Mouse (Mus musculus): ENCODE data around the gene Atp8b2. TPM values are rescaled to one million over a fixed set of nuclear protein-coding genes. Genes with fewer than 3 reads are reported as not detected.

Gene Atp8b2
- 63.0 and 83.5 TPM in 2 replicates for total RNA-seq (2014; rRNA removed)
- 9.8 and 10.9 TPM in 2 replicates for polyA plus RNA-seq (2015; fragmentation: Nextera tagmentation; extraction: Ambion mirVana)

DNA sequence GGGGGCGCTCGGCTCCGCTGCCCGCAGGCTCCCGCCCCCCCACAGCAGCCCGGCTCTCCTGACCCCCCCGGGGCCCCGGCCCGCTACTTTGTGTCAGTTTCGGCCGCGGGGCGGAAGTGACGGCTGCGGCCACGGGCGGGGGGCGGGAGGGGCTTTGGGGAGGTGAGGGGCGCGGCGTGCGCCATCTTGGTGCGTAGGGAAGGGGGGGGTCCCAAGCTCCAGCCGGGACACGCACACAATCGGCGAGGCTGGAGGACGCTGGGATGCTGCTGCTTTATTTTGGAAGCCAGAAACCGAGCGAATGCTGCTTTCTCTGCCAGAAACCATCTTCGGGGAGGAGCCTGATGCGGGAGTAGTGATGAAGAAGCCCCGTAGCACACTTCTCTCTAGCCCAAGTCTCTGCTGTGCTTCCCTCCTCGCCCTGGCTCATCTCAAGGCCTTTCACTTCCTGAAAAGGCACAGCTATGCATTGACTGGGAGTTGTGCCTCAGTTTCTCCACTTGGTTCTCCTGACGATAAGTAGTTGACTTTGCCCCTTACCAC is at the start of gene Atp8b2:
Gene Atp8b2 (minus strand): TSS at position 288 of the 543 bp plus-strand sequence.
- DNase-seq (ENCODE audit: low spot score) (peak; percentile 89), ATAC-seq (peak; percentile 69)
- peak within 1 kb of the TSS; percentile 94 for H3K27ac ChIP-seq
- H3K4me3 ChIP-seq (ENCODE audit: low read length): peak within 1 kb of the TSS; percentile 96
- under 1% methylated on average over 28 of the region's 35 CpGs for WGBS
- peak within 1 kb of the TSS; percentile 93 for H3K9ac ChIP-seq (replicated peaks; ENCODE audit: low read length)
- TF ChIP-seq CTCF (IDR thresholded peaks at IDR 0.05; ENCODE audit: low read depth): no peak
- peaks cover 2% of the 10 kb centered on the region; the same call in 1 of the 2 replicates for H3K36me3 ChIP-seq (ENCODE audit: insufficient read depth, low read length)
- no peaks in the 10 kb centered on the region for H3K9me3 ChIP-seq (ENCODE audit: low read length)
- H3K4me2 ChIP-seq (ENCODE audit: low read depth, low read length): peak within 1 kb of the TSS; percentile 73
- peaks cover 30% of the 10 kb centered on the region for H3K4me1 ChIP-seq (ENCODE audit: insufficient read depth, low read length)
- no peaks in the 10 kb centered on the region for H3K27me3 ChIP-seq (ENCODE audit: insufficient read depth, low read length)

DNA sequence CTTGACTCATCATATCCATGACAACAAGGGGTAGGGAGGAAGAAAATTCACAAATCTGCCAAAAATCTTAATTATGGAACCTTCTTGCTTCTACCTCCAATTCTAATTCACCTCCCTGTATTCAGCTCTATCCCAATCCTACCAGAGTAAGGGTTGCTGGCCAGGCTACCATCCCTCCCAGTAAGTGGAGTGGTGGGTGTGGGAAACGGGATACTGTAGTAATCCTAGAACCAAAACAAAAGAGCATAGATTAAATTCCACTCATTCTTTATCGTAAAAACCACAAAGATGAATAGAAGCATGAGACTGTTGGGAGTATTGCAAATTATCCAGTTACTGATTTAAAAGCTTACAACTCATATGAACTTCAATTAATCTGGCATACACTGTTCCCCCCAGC is 47.0 kb upstream of the Atp8b2 start:
- H3K4me2 ChIP-seq (ENCODE audit: low read depth, low read length): no peak overlapping the region
- peaks cover 86% of the 10 kb centered on the region for H3K36me3 ChIP-seq (ENCODE audit: insufficient read depth, low read length)
- H3K9me3 ChIP-seq (ENCODE audit: low read length): no peaks in the 10 kb centered on the region
- TF ChIP-seq CTCF (IDR thresholded peaks at IDR 0.05; ENCODE audit: low read depth): no peak
- DNase-seq (ENCODE audit: low spot score) (no peak), ATAC-seq (no peak)
- H3K27ac ChIP-seq: no peak overlapping the region
- H3K27me3 ChIP-seq (ENCODE audit: insufficient read depth, low read length): no peaks in the 10 kb centered on the region
- H3K4me3 ChIP-seq (ENCODE audit: low read length): no peak overlapping the region
- WGBS: 88% methylated on average over 2 of the region's 2 CpGs
- H3K4me1 ChIP-seq (ENCODE audit: insufficient read depth, low read length): no peaks in the 10 kb centered on the region
- H3K9ac ChIP-seq (replicated peaks; ENCODE audit: low read length): no peak overlapping the region

GRCm38 (mm10) chr3:90004091-90004796 is 40.9 kb upstream of the Atp8b2 start:
- Histone ChIP-seq H3K27me3 (ENCODE audit: insufficient read depth, low read length) (no peaks in the 10 kb centered on the region), H3K4me3 (ENCODE audit: low read length) (no peak overlapping the region), H3K9ac (replicated peaks; ENCODE audit: low read length) (no peak overlapping the region), H3K36me3 (ENCODE audit: insufficient read depth, low read length) (peaks cover 60% of the 10 kb centered on the region), H3K27ac (no peak overlapping the region), H3K4me2 (ENCODE audit: low read depth, low read length) (no peak overlapping the region), H3K9me3 (ENCODE audit: low read length) (no peaks in the 10 kb centered on the region), H3K4me1 (ENCODE audit: insufficient read depth, low read length) (no peaks in the 10 kb centered on the region)
- no peak for TF ChIP-seq CTCF (IDR thresholded peaks at IDR 0.05; ENCODE audit: low read depth)
- no peak for ATAC-seq
- DNase-seq (ENCODE audit: low spot score): no peak
- WGBS: 72% methylated on average over 3 of the region's 3 CpGs

DNA sequence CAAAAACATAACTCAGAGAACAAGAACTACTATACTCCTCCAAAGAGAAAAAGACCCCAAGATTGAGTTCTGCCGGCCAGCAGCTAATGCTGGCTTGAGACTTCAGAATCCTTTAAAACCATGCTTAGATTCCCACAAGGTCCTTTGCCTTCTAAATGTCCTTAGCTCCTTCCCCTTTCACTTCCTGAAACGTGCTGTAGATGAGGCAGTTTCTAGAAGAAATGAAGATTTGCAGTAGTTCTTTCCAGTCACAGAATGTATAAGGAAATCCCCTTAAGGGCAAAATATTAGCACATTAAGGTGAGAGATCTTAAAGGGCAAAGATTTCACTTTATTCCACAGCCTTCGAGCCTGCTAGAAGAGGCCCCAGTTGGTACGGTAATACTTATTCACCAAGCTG is 36.5 kb upstream of the Atp8b2 start:
- no peak for DNase-seq (ENCODE audit: low spot score)
- H3K9me3 ChIP-seq (ENCODE audit: low read length): no peaks in the 10 kb centered on the region
- no peak overlapping the region for H3K9ac ChIP-seq (replicated peaks; ENCODE audit: low read length)
- H3K4me2 ChIP-seq (ENCODE audit: low read depth, low read length): no peak overlapping the region
- H3K27me3 ChIP-seq (ENCODE audit: insufficient read depth, low read length): no peaks in the 10 kb centered on the region
- H3K4me3 ChIP-seq (ENCODE audit: low read length): no peak overlapping the region
- ATAC-seq: no peak
- H3K27ac ChIP-seq: no peak overlapping the region
- 89% methylated on average over 4 of the region's 4 CpGs for WGBS
- H3K4me1 ChIP-seq (ENCODE audit: insufficient read depth, low read length): no peaks in the 10 kb centered on the region
- H3K36me3 ChIP-seq (ENCODE audit: insufficient read depth, low read length): peaks cover 32% of the 10 kb centered on the region
- TF ChIP-seq CTCF (IDR thresholded peaks at IDR 0.05; ENCODE audit: low read depth): no peak

DNA sequence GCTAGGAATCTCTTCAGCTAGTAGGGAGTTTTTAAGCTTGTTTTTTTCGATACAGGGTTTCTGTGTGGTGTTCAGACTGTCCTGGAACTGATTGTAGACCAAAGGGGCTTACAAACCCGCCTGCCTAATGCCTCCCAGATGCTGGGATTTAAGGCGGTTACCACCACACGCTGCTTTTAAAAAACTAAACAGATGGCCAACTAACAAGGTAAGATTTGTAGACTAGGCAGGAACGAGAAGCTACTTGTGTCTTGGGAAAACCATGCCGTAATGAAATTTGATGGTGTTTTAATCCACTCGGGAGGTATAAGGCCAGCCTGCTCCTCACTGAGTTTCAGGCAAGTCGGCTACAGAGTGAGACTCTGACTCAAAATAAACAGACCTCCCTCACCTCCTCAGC is 35.8 kb upstream of the Atp8b2 start:
- Histone ChIP-seq H3K27ac (peak overlapping the region; percentile 80), H3K4me1 (ENCODE audit: insufficient read depth, low read length) (no peaks in the 10 kb centered on the region), H3K9me3 (ENCODE audit: low read length) (no peaks in the 10 kb centered on the region), H3K9ac (replicated peaks; ENCODE audit: low read length) (peak overlapping the region; percentile 75), H3K4me3 (ENCODE audit: low read length) (peak overlapping the region; percentile 58), H3K4me2 (ENCODE audit: low read depth, low read length) (peak overlapping the region; percentile 97), H3K36me3 (ENCODE audit: insufficient read depth, low read length) (peaks cover 33% of the 10 kb centered on the region), H3K27me3 (ENCODE audit: insufficient read depth, low read length) (no peaks in the 10 kb centered on the region)
- TF ChIP-seq CTCF (IDR thresholded peaks at IDR 0.05; ENCODE audit: low read depth): no peak
- WGBS: 14% methylated on average over 8 of the region's 8 CpGs
- peak; percentile 33 for ATAC-seq
- DNase-seq (ENCODE audit: low spot score): no peak

DNA sequence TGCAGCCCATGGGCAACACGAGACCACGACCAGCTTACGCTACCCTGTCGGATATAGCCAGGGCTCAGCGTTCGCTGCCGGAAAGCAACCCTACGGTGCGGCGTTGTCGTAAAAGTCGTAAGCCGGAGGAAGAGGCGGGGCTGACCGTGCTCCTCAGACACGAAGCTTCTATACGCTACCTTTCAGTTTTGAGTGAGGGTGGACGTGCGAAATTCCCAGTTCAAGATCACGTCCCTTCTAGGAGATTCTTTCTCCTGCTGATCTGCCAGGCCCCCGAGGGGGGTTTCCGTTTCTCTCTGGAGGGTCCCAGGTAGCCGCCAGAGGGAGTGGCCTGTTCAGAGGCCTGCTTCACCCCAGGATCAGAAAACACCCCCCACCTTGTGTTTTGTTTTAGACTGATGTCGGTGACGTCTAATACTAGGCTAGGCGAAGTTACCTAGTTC is 35.3 kb upstream of the Atp8b2 start, which contains the start of gene Hax1:
Gene Hax1 (minus strand): TSS at position 169 of the 443 bp plus-strand sequence.
- ATAC-seq (peak; percentile 95), DNase-seq (ENCODE audit: low spot score) (peak; percentile 98)
- under 1% methylated on average over 26 of the region's 26 CpGs for WGBS
- Histone ChIP-seq H3K4me3 (ENCODE audit: low read length) (peak within 1 kb of the TSS; percentile 58), H3K9ac (replicated peaks; ENCODE audit: low read length) (peak within 1 kb of the TSS; percentile 75), H3K27me3 (ENCODE audit: insufficient read depth, low read length) (no peaks in the 10 kb centered on the region), H3K36me3 (ENCODE audit: insufficient read depth, low read length) (peaks cover 33% of the 10 kb centered on the region), H3K27ac (peak within 1 kb of the TSS; percentile 80), H3K9me3 (ENCODE audit: low read length) (no peaks in the 10 kb centered on the region), H3K4me1 (ENCODE audit: insufficient read depth, low read length) (no peaks in the 10 kb centered on the region), H3K4me2 (ENCODE audit: low read depth, low read length) (peak within 1 kb of the TSS; percentile 97)
- TF ChIP-seq CTCF (IDR thresholded peaks at IDR 0.05; ENCODE audit: low read depth): peak; percentile 30
